Mouse (Mus musculus): Measurements from ENCODE around the gene Gnai3.

DNA sequence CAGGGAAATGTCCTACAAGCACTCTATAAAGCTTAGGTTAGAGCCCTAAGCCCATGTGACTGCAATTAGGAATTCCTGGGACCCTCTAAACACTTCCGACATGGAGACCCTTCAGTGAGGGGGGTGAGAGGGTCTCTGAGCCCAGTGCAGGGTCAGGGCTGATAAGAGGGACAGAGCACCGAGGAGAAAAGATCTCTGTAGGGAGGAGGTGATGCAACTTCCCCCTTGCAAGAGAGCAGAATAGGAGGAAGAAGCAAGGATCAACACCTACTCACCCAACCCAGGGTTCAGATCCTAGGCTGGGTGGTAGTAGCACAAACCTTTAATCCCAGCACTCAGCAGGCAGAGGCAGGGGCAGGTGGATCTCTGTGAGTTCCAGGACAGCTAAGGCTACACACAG, 62.8 kb downstream of the Gnai3 start:
- no peak for TF ChIP-seq POLR2A (IDR thresholded peaks at IDR 0.05; ENCODE audit: insufficient read depth, low read depth, low read length)
- no peak for TF ChIP-seq CTCF (IDR thresholded peaks at IDR 0.05)
- TF ChIP-seq EP300 (IDR thresholded peaks at IDR 0.05; ENCODE audit: insufficient read depth, low read depth, low read length) = no peak

Measured in heart, adult 2 months (tissue).